Mouse (Mus musculus) heart, adult 2 months (tissue): ENCODE results near the gene Rad54l.

Source experiments
- CTCF ChIP-seq: fragments of 200-600 bp; IDR thresholded peaks from 2 replicates; pipeline ENCODE4 v1.8.1; 2022; ENCODE audit warnings: antibody characterized with exemption, mild to moderate bottlenecking, moderate library complexity
- POLR2A ChIP-seq: fragments of 200-500 bp; IDR thresholded peaks from 2 replicates; pipeline ENCODE4 v1.6.1; 2011; ENCODE audit warnings: mild to moderate bottlenecking, low read depth, low read length, control low read depth; ENCODE audit not compliant: insufficient read depth

DNA sequence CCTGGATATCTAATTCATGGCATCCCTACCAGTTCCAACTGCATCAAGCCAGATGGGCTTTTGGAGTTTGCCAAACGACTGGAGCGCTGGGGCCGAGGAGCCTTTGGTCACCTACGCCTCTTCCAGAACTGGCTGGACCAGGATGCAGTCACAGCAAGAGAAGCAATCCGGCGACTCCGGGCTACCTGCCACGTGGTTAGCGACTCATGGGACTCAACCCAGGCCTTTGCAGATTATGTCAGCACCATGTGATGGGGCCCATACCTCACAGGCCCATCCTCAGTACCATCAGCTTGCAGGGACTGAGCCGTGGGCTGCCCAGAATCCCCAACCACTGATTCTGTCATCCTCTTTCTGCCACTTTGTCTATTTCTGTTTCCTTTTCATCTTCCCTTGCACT is 27.2 kb downstream of the Rad54l start:
- TF ChIP-seq CTCF (no peak), POLR2A (no peak)
